Mouse (Mus musculus): ENCODE measurements at regions not wholly inside any gene's neighbourhood (a gene's known extent, or its start where the extent isn't known, plus 50 kb on each side); places are given as distances from the start of the nearest gene placed in this dataset.
A peak's percentile ranks its signal among the peaks of the same experiment; 100 is the strongest.

DNA sequence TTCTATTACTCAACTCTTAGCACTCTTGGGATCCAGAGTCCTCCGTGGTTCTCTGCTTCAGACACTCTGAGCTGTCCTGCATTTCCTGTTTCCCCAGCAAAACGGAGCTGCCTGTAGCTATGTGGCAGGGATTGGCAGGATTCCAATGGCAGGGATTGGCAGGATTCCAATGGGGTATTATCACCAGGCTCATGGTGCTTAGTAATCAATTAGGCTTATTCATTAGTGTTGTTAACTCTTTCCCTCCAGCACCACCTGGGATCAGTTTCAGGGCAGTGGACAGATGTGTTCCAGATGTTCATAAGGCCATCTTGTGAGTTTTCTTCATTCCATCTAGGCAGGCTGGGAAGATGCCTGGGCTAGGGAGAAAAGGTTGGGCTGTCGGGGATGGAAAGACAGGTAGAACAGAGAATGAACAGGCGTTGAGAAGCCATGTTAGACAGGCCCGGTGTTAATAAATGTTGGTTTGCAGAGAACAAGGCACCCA is 163.5 kb downstream of the Emp1 start:
- no peak for DNase-seq (ENCODE audit: low spot score)

DNA sequence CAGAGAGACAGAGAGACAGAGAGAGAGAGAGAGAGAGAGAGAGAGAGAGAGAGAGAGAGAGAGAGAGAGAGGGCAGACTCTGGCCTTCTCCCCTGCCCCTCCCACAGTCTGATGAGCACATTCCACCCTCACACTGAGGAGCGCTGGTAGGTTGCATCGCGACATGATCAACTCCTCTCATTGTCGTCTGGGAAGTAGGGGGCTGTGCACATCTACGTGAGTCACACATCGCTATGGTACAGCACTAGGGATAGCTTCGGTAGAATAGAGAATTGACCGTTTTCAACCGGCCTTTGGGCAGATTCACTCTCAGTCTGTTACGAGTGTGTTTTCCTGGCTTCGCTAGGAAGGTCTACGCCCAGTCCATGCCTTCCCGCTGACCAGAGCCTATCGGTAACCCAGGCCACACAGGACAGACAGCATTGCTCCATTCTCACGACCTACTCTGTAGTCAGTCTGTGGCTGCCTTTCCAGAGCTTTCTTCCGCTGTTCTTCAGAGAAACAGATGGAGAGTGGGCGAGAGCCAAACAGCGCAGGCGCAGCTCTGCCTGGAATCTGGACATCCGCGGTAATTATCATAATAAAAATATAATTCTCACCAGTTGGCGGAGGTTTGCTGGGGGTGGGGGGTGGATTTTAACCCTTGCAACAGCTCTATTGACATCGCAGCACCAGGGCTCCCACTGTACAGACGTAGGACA is 164.3 kb downstream of the Emp1 start:
- no peak for DNase-seq (ENCODE audit: low spot score)

DNA sequence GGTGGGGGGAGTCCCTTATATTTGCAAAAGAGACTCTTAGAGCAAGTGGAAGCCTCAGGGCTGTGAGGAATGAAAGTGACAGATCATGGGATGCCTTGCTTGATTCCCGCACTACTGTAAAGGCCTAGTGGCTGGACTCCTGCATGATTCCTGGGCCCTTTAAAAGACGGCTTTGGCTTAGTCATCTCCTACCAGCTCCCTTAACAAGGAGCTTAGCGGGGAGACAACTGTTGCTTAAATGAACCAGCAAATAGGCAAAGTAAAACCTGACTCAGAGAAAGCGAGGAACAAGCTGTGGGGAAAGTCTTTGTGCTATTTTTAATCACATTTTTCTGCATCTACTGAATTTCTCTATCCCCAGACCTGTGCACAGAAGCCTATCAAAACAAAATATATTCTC is 165.5 kb downstream of the Emp1 start:
- DNase-seq (ENCODE audit: low spot score) = no peak

DNA sequence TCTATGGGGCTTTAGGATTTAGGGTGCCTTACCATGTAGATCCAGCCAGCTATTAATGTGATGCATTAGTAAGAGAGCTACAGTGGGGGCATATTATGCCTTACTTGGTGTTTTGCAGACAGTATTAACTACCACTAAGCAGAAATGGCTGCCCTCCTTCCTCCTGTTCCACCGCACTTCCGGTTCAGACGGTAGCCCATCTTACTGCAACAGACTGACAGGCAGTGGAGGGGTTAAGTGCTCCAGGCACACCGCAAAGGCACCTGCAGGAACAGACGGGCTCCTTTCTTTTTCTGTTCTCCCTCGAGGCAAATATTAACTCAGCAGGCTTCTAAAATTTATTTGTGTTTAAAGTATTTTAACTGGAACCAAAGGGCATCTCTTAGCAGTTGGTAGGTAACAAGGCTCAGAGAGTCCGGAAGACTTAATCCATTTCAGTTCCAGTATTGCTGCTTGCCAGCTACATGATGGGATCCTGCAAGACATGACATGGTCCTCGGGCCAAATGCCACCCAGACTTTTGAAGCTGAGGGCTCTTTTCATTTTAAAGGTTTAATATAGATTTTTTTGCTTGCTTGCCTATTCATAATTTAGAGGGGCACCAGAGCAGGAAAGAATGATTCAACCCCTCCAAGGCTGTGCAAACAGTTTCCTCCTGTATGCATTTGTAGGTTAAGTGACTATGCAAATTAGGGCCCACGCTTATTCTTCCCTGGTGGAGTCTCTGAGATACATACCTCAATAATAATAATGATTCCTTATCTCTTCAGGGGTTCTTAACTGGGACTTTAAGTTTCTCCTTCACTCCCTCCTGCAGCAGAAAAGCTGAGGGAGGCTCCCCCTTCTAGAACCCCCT is 177.7 kb downstream of the Emp1 start:
- no peak for DNase-seq (ENCODE audit: low spot score)

DNA sequence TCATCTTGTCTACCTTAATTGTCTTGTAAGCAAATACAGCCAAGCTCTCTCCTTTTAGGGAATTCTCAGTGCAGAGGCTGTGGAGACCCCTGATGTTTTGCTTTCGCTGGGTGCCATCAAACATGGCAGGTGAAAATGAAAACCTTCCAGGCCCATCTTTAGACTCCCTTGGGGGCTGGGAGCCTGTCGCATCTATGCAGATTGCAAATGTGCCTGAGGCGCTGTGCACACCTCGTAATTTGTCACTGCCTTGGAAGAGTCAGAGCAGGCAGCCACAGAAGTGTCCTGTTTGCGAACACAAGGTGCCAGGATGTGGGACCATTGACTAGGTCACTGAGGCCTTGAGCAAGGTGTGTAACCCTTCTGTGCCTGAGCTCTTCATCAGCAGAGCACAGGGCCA is 179.2 kb downstream of the Emp1 start:
- no peak for DNase-seq (ENCODE audit: low spot score)

DNA sequence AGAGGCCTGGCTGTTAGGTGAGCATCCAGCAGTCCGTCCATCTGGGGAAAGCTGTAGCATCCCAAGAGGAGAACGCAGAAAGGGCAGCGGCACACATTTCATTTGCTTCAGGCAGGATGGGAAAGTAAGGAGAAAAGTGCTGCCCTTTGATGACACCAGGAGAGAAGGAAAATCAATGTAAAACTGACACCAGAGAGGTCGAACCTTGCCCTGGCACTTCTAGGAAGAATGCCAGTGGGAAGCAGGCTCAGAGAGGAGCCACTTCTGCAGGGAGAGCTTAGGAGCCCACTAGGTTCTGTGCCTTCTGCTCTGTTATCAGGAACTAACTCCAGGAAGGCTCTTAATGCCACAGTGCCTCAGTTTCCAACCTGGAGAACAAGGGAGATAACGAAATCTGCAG is 180.0 kb downstream of the Emp1 start:
- DNase-seq (ENCODE audit: low spot score) = no peak

DNA sequence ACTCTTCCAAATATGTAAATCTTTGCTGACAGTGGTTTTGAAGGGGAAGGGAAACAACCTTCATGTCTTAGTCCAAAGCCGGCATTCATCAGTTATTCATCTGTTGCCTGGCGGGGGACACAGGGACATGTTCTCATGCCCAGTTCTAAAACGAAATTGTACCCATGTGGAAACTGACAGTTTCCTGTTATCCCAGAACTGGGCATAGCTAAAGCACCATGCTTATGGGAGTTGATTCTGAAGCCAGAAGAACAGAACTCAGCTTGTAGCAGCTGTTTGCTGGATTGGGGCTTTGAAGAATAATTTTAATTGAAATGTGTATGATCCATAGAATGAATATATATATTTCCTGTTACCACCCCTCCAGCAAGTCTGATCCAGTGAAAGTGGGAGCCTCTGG is 181.0 kb downstream of the Emp1 start:
- DNase-seq (ENCODE audit: low spot score) = no peak

DNA sequence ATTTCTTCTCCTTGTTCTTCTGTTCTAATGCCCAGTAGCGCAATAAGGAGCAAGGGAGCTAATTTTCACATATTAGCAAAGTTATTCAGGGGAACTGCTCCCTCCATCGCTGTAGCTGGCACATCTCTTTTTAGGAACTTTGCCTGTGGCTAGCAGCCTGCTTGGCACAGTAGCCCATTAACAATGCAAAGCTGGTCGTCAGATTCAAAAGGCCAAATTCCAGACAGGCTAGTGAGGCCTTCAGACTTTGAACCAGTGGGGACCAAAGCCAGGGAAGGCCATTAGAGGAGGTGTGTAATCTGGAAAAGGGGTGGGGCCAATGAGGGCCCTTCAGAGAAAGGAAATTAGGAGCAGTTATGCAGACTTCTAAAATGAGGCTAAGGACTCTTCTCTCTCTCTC is 181.5 kb downstream of the Emp1 start:
- DNase-seq (ENCODE audit: low spot score) = no peak

DNA sequence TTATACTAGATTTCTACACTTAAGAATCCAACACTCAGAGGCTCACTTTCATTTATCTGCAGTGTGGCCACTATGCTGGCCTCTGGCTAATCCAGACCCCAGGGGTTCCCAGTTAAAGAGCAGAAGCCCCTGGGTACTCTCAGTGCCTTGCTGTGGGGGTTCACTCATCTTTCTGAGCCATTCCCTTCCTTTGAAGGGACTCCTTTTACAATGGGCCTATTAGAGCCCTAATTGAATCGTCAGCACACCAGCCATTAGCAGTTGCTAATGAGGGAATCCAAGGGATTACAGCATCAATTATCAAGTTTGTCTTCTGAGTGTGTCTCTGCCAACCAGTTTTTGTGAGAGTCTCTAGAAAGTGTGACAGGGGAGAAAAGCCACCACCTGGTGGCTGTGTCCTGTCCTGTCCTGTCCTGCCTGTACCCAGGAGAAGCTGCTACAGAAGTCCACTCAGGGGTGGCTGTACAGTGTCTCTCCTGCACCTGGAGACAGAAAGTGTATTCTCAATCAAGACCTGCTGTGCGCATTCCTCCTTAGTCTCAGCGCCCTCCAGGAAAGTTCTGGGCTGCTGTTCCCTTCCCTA is 188.1 kb downstream of the Emp1 start:
- no peak for DNase-seq (ENCODE audit: low spot score)

DNA sequence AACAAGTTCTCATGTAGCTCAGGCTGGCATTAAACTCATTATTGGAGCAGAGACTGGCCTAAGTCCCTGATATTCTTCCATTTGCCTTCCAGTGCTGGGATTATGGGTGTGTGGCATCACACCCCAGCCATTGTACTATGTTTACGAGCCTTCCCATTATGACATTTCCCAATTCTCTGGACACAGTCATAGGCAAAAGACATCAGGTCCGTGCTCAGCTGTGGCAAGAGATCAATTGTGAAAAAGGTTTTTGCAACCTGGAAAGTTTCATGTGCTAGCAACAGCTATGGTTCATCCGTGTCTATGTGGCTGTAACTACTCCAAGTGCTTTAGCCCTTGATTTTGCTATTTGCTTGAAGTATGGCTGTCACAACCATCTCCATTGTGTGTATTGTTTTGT is 190.1 kb downstream of the Emp1 start:
- DNase-seq (ENCODE audit: low spot score) = no peak

DNA sequence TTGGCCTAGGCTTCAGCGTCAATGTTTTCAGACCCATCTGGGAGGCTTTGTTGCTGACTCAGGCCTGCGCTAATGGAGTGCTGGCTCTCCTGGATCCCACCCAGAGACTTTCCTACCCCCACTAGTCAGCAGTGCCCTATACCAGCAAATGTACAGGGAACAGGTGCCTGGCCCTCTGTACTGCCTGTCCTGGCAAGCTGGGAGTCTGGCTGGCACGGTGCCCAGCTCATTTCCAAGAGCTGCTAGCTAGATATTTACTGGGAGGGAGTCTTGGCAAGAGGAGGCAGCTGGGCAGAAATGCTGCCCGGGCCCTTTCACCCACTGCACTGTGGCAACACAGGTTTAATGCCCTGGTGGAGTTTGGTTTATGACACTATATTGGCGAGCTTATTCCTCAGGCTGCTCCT is 197.2 kb downstream of the Emp1 start:
- peak; percentile 77 for DNase-seq (ENCODE audit: low spot score)

DNA sequence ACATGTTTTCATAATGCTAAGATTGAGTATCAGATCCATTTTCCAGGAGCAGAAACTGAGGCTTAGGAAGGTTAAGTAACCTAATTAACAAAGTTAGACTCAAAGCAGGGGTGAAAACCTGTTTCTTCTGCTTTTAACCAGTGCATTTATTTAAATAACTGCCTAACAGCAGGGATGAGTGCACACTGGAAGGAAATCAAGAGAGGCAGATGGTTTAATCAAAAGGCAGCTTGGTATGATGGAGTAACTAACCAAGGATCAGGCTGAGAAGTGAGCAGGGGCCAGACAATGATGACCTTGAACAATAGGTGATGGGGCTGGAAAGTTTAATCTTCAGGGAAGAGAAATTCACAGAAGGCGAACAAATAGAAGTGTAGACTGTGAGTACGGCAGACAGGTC is 199.9 kb downstream of the Emp1 start:
- no peak for DNase-seq (ENCODE audit: low spot score)

DNA sequence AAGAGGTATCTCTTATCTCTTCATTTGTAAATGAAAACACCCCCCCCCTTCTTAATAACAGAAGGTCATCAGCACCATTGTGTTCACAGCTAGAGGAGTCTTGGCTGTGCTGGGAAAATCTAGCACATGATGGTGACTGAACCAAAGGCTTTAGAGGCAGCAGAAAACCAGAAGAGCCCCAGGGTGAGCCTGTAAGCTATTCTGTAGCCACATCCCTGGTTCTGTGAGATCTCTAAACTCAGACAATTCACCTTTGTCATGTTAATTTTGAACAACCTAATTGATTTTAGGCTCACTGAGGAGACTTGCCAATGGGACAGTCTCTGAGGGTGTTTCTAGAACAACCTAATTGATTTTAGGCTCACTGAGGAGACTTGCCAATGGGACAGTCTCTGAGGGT is 201.4 kb downstream of the Emp1 start:
- DNase-seq (ENCODE audit: low spot score) = no peak

DNA sequence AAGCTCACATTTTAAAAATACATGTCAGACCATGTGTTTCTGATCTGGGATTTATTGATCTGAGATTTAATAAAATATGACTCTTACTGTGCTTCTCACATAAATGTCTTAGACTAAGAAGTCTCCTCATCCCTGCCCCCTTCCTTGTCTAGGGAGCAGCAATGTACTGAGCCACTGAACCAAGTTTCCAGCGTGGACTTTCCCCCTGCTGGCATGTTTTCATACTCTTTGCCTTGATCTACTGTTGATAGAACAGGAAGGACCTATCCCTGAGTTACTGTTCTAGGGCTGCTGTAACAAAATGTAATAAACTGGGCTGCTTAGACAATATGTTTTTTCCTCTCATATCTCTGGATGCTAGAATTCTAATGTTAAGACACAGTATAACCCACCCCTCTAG is 206.7 kb downstream of the Emp1 start:
- no peak for DNase-seq (ENCODE audit: low spot score)

DNA sequence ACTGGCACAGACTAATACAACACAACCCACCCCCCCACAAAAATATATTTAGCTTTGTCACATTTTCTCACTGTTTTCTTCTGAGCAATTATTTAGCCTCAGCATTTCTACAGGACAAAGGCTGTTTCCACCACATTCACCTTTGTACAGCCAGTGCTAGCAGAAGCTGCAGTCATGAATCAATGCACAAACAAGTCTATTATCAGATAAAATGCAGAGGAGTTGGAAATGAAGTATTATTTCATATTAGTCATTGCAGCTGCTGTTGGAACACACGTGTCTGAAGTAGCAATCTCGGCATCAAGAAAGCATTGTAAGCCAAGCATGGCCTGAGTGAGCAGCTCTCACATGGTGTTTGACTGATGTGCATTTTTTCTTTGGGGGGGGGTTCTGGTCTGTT is 212.9 kb downstream of the Emp1 start:
- DNase-seq (ENCODE audit: low spot score) = no peak

DNA sequence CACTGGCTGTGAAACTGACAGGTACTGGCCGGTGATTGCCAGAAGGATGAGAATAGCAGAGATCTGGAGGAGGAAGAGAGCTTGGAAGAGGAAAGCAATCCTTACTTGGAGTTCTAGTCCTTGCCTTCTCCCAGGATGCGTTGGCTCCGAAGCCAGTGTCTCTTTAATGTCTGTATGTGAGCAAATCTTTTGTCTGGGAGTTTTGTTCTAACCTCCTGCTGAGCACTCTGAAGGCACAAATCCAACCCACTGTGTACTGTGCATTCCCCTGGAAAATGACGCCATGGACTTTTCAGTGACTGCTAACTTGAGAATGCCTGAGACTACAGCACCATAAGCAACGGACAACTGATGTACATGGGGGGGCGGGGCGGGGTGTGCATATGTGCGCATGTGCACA is 216.4 kb downstream of the Emp1 start:
- DNase-seq (ENCODE audit: low spot score) = no peak

DNA sequence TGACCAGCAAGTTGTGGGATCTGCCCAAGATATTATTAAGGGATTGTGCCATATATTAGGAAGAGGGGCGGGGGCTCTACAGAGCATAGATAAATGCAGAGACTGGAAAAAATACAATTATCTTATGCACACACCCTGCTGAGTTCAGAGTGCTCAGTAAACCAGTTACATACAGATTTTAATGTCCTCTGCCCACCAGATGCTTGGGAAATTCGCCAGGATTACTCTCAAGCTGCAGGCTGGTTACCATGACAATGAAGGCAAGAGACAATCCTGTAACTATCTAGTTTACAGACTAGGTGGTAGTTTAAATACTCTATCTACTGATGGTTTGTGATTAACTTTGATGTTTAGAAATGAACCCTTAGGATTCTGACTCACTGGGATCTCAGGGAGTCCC is 220.2 kb downstream of the Emp1 start:
- no peak for DNase-seq (ENCODE audit: low spot score)

DNA sequence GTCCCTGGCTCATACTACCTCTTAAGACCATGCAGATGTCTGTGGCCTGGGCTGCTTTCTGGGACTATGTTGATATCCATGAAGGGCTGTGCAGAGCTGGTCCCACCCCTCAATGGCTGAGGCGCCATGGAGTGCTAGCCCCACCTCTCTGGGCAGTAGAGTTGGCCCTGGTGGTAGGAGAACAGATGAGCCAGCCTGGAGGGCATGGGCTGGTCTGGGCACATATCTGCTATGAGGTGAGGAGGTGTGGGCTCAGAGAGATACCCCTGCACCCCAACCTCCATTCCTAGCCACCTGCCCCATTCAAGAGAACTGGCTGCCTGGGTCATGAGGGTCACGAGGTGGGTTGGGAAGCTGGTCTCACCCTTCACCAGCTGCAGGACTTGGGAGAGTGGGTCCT is 222.4 kb downstream of the Emp1 start:
- DNase-seq (ENCODE audit: low spot score) = no peak

DNA sequence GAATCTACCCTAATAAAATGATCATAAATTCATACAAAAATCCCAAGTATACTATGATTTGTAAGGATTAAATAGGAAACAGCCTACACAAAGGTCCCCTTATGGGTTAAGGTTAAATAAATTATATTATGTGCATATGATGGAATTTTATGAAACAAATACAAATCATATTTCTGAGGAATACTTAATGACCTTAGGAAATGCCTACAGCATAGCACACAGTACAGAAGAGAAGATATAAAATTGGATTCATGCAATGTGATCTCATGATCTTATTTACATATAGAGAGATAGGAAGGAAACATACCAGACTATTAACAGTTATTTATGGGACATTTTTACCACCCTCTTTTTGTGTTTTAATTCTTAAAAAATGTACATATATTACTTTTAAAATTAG is 227.7 kb downstream of the Emp1 start:
- DNase-seq (ENCODE audit: low spot score) = no peak

DNA sequence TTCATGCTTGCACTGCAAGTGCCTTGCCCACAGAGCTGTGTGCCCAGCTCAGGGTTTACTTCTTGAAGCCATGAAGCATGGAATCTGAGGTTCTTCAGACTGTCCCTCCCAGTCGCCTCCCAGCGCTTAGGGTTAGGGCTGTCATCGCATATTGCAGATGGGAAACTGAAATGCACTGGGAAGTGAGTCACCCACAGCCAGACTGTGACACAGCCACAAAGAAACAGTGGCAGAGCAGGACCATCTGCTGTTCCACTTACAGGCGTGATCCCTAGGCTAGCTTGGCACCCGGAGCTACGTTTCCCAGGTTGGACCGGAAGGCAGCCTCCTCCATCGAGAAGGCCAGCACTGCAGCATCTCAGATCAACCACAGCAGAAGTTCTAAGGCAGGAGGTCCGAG is 228.7 kb downstream of the Emp1 start:
- DNase-seq (ENCODE audit: low spot score) = no peak

DNA sequence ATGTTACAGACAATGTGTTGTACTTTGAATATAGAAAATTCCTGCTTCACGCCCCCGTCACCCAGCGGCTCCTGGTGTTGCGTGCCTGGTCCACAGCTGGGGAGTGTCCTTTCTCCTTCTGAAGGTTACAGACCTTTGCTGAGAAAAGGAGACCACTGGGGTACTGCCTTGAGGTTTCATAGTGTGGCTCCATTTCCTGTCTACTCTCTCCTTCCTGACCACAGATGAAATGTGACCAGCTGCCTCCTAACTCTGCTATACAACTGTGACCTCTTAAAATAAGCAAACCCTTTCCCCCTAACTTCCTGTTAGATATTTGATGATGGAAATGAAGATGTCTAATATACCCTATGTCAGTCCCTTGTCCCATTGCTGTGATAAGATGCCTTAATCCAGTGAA is 234.0 kb downstream of the Emp1 start:
- no peak for DNase-seq (ENCODE audit: low spot score)

DNA sequence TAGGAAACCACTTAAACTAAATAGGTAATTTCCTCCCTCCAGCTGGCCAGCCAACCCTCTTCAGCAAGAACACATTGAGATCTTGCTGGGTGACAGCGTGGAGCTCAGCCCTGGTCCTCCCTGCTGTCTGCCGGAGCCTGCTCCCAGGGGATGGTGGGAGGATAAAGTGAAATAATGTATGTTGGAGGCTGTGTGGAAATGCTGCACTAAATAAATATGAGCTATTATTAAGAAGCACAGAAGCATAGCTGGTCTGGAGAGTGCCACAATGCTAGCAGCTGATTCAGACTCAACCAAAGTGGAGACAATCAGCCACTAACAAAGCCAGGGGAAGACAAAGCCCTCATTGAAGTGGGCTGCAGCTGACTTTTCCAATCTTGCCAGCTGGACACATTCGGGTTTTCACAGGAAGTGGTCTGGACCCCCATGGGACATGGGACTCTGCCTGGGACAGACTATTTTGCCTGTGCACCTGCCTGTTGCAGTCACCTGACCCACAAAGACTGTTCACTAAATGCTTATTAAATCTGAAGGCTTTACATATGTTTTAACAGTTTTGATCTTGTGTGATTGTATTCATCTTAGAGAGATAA is 248.3 kb downstream of the Emp1 start:
- no peak for DNase-seq (ENCODE audit: low spot score)

DNA sequence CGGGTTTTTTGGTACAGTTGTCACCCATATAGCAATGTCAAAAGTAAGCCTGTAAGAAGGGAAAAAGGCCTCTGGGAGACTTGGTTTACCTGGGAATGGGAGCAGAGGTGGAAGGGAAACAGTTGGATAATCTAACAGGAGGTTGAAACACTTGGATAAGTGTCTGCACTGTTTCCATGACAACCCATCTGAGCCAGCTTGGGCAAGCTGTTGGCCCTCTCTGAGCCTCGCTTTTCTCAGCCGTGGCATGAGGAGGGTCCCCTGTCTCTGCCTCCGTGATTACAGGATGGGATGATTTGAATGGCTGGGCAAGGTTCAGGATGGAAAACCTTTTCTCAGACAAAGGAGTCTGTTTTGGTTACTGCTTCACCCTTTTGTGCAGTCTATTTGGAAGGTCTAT is 265.6 kb downstream of the Emp1 start:
- DNase-seq (ENCODE audit: low spot score) = no peak

All from lung, postnatal 25 days (tissue).